Mouse (Mus musculus) cerebellum, adult 2 months (tissue): ENCODE data around the gene Pvalb. TPM values are rescaled to one million over a fixed set of nuclear protein-coding genes. Genes with fewer than 3 reads are reported as not detected.

Experiments
- DNase-seq, 2 experiments: peaks; one replicate each; pipeline ENCODE4 v3.0.0; 2021
- H3K27ac ChIP-seq: fragments of 200-500 bp; 2 replicates; pipeline ENCODE4 v1.5.1; 2012; ENCODE audit warnings: low read length, control low read depth, inconsistent platforms; ENCODE audit not compliant: insufficient read depth
- H3K27me3 ChIP-seq: fragments of 200-500 bp; 2 replicates; pipeline ENCODE4 v1.6.1; 2012; ENCODE audit warnings: inconsistent platforms, mild to moderate bottlenecking, low read length, moderate library complexity; ENCODE audit not compliant: control insufficient read depth, insufficient read depth
- H3K4me1 ChIP-seq: fragments of 200-500 bp; 2 replicates; pipeline ENCODE4 v1.6.1; 2011; ENCODE audit warnings: low read length; ENCODE audit not compliant: control insufficient read depth, insufficient read depth
- H3K4me3 ChIP-seq: fragments of 200-500 bp; replicated peaks from 2 replicates; pipeline ENCODE3; 2011; ENCODE audit warnings: mild to moderate bottlenecking, low read depth, low read length, control low read depth; ENCODE audit not compliant: insufficient read depth
- CTCF ChIP-seq: fragments of 200-500 bp; IDR thresholded peaks from 2 replicates; pipeline ENCODE4 v1.5.1; 2011; ENCODE audit warnings: low read depth, mild to moderate bottlenecking, control low read depth, low read length, moderate library complexity, borderline replicate concordance; ENCODE audit not compliant: insufficient read depth
- POLR2A ChIP-seq: fragments of 200-500 bp; IDR thresholded peaks from 2 replicates; pipeline ENCODE4 v1.6.1; 2011; ENCODE audit warnings: low read length, control low read depth, borderline replicate concordance; ENCODE audit not compliant: insufficient read depth
- WGBS: fragments of 180-500 bp; shearing (Covaris S2); methylation state at CpG from one replicate; pipeline ENCODE4 v1.1.7; 2018; 5-methylcytosine and 5-hydroxymethylcytosine counted together
- polyA plus RNA-seq: library from polyadenylated mRNA; depleted of rRNA; stranded (reverse); fragments of >200 nt; gene quantifications from 2 replicates; pipeline ENCODE4 v1.2.3, GENCODE M21; 2012

Gene Pvalb
- polyA plus RNA-seq, 1 experiment: 1,013 TPM

- TF ChIP-seq CTCF: no peak
- TF ChIP-seq POLR2A: no peak
- WGBS: 60% methylated on average over 11 of the region's 11 CpGs
- peaks cover 10% of the 10 kb centered on the region; the same call in 1 of the 2 replicates for H3K4me1 ChIP-seq
- no peak for DNase-seq
- no peak overlapping the region for H3K27ac ChIP-seq
- H3K4me3 ChIP-seq: no peak overlapping the region
- no peaks in the 10 kb centered on the region for H3K27me3 ChIP-seq
These were observed 36.6 kb downstream of the Pvalb start for GRCm38 (mm10) chr15:78169566-78169965.

GRCm38 (mm10) chr15:78165292-78165691, 40.9 kb downstream of the Pvalb start:
- 81% methylated on average over 4 of the region's 4 CpGs for WGBS
- Histone ChIP-seq H3K27ac (no peak overlapping the region), H3K27me3 (no peaks in the 10 kb centered on the region), H3K4me3 (no peak overlapping the region), H3K4me1 (no peaks in the 10 kb centered on the region)
- DNase-seq: no peak
- TF ChIP-seq POLR2A (no peak), CTCF (no peak)

GRCm38 (mm10) chr15:78164466-78164865, 41.7 kb downstream of the Pvalb start:
- no peaks in the 10 kb centered on the region for H3K27me3 ChIP-seq
- no peak overlapping the region for H3K4me3 ChIP-seq
- WGBS: 79% methylated on average over 11 of the region's 11 CpGs
- H3K27ac ChIP-seq: no peak overlapping the region
- no peak for DNase-seq
- no peak for TF ChIP-seq POLR2A
- TF ChIP-seq CTCF: no peak
- H3K4me1 ChIP-seq: no peaks in the 10 kb centered on the region

- DNase-seq: no peak
- Histone ChIP-seq H3K4me3 (no peak overlapping the region), H3K4me1 (peaks cover 15% of the 10 kb centered on the region), H3K27me3 (no peaks in the 10 kb centered on the region), H3K27ac (no peak overlapping the region)
- 74% methylated on average over 9 of the region's 9 CpGs for WGBS
- TF ChIP-seq POLR2A (no peak), CTCF (no peak)
These were observed 44.3 kb downstream of the Pvalb start for GRCm38 (mm10) chr15:78161946-78162345.

- Histone ChIP-seq H3K4me1 (peaks cover 15% of the 10 kb centered on the region), H3K27me3 (no peaks in the 10 kb centered on the region), H3K4me3 (no peak overlapping the region), H3K27ac (no peak overlapping the region)
- 31% methylated on average over 5 of the region's 5 CpGs for WGBS
- TF ChIP-seq POLR2A (no peak), CTCF (no peak)
- no peak for DNase-seq
These were observed 47.9 kb downstream of the Pvalb start for GRCm38 (mm10) chr15:78158335-78158734.

GRCm38 (mm10) chr15:78157824-78158223, 48.4 kb downstream of the Pvalb start:
- 24% methylated on average over 4 of the region's 4 CpGs for WGBS
- H3K27me3 ChIP-seq: no peaks in the 10 kb centered on the region
- TF ChIP-seq POLR2A (no peak), CTCF (no peak)
- no peak overlapping the region for H3K27ac ChIP-seq
- H3K4me1 ChIP-seq: peaks cover 15% of the 10 kb centered on the region
- H3K4me3 ChIP-seq: no peak overlapping the region
- DNase-seq: no peak

GRCm38 (mm10) chr15:78157330-78157729, 48.9 kb downstream of the Pvalb start:
- Histone ChIP-seq H3K27ac (no peak overlapping the region), H3K4me3 (no peak overlapping the region), H3K4me1 (peaks cover 15% of the 10 kb centered on the region), H3K27me3 (no peaks in the 10 kb centered on the region)
- 50% methylated on average over 8 of the region's 8 CpGs for WGBS
- DNase-seq: no peak
- TF ChIP-seq POLR2A (no peak), CTCF (no peak)

GRCm38 (mm10) chr15:78155421-78155820, 50.8 kb downstream of the Pvalb start:
- 83% methylated on average over 6 of the region's 6 CpGs for WGBS
- peaks cover 21% of the 10 kb centered on the region for H3K4me1 ChIP-seq
- DNase-seq: no peak
- no peak for TF ChIP-seq CTCF
- TF ChIP-seq POLR2A: no peak
- no peak overlapping the region for H3K27ac ChIP-seq
- no peak overlapping the region for H3K4me3 ChIP-seq
- no peaks in the 10 kb centered on the region for H3K27me3 ChIP-seq
